Mouse (Mus musculus) mammary gland, adult 2 months (tissue): ENCODE measurements around the gene Gak. TPM values are rescaled to one million over a fixed set of nuclear protein-coding genes. Genes with fewer than 3 reads are reported as not detected.

Source experiments
- polyA plus RNA-seq: library from polyadenylated mRNA; depleted of rRNA; stranded (reverse); fragments of >200 nt; gene quantifications from 2 replicates; pipeline ENCODE4 v1.2.3, GENCODE M21; 2012; ENCODE audit warnings: low replicate concordance; rRNA removed

Gene Gak
- polyA plus RNA-seq = 81.2 and 87.3 TPM in 2 replicates

DNA sequence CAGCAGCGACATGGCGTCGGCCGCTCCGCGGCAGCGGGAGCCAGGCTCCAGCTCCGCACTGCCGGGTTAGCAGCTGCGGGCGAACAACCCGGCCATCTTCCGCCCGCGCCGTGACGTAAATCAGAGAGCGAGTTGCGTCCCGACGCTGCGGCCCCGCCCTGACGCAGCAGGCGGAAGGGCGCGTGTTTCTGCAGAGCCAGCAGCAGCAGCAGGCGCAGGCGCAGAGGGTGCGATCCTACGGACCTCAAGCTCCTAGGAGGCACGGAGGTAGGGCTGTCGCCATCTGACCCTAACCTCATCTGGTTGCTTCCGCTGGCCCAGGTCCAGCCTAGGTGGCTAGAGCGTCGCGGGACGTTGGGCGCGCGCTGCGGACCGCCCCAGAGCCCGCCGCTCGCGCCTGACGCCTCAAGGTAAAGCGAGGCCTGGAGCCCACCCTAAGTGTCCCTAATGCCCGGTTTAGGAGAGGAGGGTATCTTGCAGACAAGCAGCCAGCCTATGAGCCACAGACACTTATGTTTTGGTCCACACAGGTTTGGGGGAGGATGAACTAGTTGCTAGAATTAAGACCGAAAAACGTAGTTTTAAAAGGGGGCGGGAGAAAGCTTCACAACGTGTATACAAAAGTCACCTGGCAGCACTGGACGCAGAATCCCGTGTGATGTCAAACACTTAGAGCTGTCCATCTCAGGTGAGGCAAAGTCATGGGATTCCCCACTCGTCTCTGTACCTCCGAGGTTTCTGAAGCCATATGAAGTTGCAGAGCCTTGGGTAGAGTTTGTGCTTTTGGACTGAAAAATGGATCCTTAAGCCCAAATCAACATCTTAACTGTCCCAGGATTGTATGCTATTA, at the start of gene Gak, which contains the start of gene Tmem175:
Gene Gak (minus strand): TSS at position 122 of the 850 bp plus-strand sequence.
Gene Tmem175 (plus strand): TSS at position 137 of the 850 bp plus-strand sequence.

DNA sequence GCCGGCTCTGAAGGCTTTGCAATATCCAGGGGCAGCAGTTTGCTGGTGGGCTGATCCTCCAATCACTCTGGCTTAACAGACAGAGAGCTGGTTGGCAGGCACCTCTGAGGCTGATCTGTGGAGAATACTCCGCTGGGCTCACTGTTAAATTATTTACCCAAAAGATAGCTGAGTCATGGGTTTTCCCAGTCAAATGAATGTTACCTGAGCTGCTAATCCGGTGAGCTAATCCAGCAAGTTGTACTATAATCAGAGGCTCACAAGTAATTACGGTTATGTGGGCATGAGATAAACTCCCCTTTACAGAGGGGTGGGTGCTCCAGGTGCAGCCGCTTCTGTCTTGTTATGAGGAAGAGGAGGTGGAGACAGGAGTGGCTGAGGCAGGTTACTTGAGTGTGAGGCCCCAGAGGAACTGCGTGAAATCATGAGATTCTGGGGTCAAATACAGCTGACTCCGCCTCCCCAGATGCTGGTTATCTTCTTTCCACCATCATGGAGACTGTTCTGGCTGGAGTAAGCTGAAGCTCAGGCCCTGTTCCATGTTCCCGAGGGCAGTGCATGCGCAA, 45.8 kb upstream of the Gak start, which contains the start of gene Slc26a1:
Gene Slc26a1 (minus strand): TSS at position 319 of the 566 bp plus-strand sequence.

DNA sequence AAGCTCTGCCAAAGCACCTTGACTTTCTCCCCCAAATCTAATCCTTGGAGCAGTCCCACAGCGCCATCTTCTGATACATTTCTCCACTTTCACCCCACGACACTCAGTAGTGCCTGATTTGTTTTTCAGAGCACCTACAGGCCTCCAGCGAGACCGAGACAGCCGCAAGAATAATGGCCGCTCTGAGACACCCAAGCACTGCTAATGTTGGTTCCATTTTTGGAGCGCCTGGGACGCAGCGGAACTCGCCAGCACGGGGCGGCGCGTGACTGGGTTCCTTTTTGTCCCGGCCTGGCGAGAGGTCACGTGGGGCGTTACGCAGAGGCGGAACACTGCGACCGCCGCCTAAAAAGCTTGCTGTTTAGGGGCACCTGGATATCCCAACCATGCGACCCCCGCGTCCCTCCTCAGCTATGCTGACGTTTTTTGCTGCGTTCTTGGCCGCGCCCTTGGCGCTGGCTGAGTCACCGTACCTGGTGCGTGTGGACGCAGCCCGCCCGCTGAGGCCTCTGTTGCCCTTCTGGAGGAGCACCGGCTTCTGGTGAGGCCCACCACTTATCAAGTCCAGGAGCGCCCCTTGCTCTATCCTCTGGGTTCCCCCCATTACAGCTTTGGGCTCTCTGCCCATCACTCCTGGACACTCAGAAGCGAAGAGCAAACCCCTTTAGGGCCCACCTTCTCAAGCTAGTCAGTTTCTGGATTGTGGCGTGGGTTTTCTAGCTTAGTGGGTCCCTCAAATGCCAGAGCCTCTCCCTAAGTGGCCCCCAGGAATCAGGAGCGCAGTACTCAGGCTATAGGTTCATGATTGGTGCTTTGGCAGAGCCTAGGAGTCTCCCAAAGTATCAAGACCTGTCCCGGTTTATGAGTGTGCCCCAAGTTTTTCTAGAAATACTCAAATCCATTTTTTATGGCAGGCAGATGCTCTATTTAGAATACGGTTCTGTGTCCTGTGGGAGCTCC, 39.7 kb upstream of the Gak start, which contains the start of gene Dgkq:
Gene Dgkq (minus strand): TSS at position 696 of the 960 bp plus-strand sequence.

DNA sequence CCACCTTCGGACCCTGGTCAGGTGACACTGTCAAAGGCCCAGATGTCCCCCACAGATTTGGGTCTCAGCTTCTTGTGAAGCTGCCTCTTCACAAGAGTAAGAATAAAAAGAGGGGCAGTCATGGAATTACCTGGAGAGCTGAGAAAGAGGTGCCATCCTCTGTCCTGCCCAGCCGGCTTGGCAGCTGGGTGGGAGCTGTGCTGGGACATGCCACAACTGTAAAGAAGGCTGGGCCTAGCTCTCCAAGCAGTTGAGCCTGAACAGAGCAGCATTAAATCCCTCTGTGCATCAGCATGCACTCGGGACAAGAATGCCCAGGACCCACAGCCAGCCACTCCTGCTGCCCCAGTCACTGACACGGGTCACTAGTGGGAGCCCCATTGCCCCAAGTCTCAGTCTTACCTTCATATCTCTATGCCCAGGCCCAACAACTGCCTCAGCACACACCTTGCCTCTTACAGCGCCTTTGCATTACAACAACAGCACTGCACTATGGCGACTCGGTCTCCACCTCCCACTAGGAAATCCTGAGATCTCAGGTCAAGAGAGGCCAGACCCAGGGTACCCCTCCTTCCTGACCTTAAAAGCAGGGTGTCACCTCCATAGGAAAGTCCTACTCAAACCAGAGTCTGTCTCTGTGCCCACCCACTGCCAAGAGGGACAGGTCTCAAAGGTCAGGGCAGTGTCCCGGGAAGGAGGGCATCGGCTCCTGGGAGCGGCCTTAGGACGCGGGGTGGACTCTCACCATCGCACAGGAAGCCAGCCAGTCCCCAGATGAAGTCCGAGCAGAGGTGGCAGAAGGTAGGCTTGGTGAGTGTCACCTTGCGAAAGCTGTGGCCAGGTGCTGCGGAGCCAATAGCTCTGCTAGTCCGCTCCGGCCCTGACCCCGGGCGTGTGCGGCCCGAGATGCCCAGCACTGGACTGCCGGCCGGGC, 30.4 kb upstream of the Gak start, which contains the start of gene Idua:
Gene Idua (plus strand): TSS at position 634 of the 934 bp plus-strand sequence.

DNA sequence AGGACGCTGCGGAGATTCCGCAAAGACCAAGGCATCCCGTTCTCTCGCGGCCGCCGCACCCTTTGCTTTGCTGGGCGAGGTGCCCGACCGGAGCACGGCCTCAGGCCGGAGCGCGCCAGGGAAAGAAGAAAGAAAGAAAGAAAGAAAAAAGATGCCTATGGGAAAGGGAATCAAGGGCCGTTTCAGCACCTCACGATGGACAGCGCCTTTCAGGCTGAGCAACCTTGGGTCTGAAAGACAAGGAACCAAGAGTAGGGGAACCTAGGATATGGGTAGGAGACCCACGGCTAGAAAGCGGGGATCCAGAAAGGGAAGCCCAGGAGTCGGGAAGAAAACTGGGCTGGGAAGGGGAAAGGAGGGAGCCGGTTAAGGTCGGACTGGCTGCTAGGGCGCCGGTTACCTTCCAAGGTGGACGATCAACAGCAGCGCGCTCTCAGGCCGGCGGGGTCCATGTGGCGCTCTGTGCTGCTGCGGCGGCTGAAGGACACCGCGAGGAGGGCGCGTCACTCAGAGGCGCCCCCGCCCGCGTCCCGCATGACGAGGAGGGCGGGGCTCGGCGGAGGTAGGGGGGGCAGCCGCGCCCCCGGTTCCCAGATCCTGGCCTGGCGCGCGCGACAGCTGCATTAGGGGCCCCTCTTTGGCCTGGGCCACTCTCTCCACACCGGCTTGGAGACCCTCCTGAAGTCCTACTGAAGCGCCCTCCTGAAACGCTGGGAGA, 79.9 kb downstream of the Gak start, which contains the start of gene Cplx1:
Gene Cplx1 (minus strand): TSS at position 536 of the 718 bp plus-strand sequence.

Other genes starting within 250 kb of the Gak start
- not detected in 2 replicates for gene Pde6b, start 241.4 kb downstream of the Gak start, polyA plus RNA-seq
- 26.6 and 48.0 TPM in 2 replicates for gene Atp5k, start 195.3 kb downstream of the Gak start, polyA plus RNA-seq
- 8.6 and 13.8 TPM in 2 replicates for gene Mfsd7a, start 180.9 kb downstream of the Gak start, polyA plus RNA-seq
- 4.6 and 11.1 TPM in 2 replicates for gene Pcgf3, start 168.5 kb downstream of the Gak start, polyA plus RNA-seq
- gene Cplx1, start 79.7 kb downstream of the Gak start, polyA plus RNA-seq = 0.11 and 0.22 TPM in 2 replicates
- gene Tmem175, start within 50 bp of the Gak start, polyA plus RNA-seq = 50.8 and 77.4 TPM in 2 replicates
- 29.9 and 32.8 TPM in 2 replicates for gene Idua, start 30.6 kb upstream of the Gak start, polyA plus RNA-seq
- gene Dgkq, start 39.9 kb upstream of the Gak start, polyA plus RNA-seq = 21.7 and 27.2 TPM in 2 replicates
- 0.13 and 0.70 TPM in 2 replicates for gene Slc26a1, start 45.8 kb upstream of the Gak start, polyA plus RNA-seq
- gene Fgfrl1, start 62.6 kb upstream of the Gak start, polyA plus RNA-seq = 173 and 187 TPM in 2 replicates
- gene Rnf212, start 145.2 kb upstream of the Gak start, polyA plus RNA-seq = not detected in 2 replicates
- not detected in 2 replicates for gene Tmed11, start 165.6 kb upstream of the Gak start, polyA plus RNA-seq
- not detected in 2 replicates for gene Vmn2r8, start 179.1 kb upstream of the Gak start, polyA plus RNA-seq
- not detected in 2 replicates for gene Vmn2r9, start 222.8 kb upstream of the Gak start, polyA plus RNA-seq